Mouse (Mus musculus): ENCODE results near the gene Gpr152.

Gene Gpr152

DNA sequence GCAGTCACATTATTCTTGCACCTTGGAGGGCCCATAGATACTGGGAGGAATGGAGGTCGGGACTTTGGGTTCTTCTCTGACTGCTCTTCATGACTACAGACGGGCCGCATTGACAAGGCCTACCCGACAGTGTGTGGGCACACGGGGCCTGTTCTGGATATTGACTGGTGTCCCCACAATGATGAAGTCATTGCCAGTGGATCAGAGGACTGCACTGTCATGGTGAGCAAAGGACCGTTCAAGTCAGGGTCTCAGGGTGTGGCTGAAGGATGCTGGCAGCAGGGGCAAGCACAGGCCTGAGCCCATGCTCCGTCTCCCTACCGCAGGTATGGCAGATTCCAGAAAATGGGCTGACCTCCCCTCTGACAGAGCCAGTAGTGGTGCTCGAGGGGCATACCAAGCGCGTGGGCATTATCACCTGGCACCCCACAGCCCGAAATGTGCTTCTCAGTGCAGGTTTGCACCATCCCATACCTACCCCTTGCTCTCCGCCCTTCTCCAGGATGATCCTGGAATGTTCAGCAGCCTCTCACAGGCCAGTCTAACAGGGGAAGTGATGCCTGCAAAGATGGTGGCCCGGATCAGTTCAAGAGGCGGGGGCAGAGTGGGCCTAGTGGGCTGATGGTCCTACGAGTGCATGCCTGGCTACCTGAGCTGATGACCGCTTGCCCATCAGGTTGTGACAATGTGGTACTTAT lies 10.3 kb downstream of the Gpr152 start:
- in situ Hi-C loops (cut with MboI; ENCODE audit: low sequenced_read_pairs), result no loop called here

DNA sequence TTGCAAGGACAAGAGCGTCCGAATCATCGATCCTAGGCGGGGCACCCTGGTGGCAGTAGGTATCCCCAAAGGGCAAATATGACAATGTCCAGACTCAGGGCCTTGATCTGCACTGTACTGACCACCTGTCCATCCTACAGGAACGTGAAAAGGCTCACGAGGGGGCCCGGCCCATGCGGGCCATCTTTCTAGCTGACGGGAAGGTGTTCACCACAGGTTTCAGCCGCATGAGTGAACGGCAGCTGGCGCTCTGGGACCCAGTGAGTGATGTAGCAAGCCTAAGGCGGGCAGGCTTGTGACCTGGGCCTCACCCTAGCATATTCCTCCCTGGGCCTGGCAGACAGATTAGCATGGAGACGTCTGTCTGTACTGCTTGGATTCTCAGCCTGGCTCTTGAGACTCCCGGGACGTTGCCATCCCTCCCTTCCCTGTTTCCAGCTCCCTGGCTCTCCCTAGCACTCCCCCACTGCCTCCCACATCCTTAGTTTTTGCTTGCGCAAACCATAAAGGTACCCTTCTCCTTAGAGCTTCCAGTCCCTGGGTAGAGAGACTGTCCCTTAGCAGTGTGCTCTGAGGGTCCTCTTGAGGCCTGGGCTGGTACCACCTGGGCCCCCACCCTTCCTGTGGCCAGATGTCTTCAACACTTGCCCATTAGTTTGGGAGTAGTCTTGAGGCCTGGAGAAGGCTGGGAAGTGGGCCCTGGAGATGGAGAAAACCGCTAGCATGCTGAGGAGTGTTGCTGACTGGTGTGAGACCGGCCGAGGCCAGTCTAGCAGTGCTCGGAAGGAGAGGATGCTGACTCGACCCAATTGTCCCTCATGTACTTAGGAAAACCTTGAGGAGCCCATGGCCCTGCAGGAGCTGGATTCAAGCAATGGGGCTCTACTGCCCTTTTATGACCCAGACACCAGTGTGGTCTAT lies 11.2 kb downstream of the Gpr152 start:
- in situ Hi-C loops (cut with MboI; ENCODE audit: low sequenced_read_pairs), result no loop called here

DNA sequence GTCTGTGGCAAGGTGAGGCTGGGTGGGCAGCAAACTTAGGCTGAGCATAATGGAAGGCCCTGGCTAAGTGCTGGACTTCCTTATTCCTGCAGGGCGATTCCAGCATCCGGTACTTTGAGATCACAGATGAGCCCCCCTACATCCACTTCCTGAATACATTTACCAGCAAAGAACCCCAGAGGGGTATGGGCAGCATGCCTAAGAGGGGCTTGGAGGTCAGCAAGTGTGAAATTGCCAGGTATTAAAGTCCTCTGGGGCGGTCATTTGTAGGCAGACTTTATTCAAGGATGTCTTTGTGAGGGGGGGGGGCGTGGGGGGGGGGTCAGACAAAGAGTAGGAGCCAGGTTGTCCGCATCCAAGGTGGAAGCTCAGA lies 11.9 kb downstream of the Gpr152 start:
- in situ Hi-C loops (cut with MboI; ENCODE audit: low sequenced_read_pairs), result no loop called here

DNA sequence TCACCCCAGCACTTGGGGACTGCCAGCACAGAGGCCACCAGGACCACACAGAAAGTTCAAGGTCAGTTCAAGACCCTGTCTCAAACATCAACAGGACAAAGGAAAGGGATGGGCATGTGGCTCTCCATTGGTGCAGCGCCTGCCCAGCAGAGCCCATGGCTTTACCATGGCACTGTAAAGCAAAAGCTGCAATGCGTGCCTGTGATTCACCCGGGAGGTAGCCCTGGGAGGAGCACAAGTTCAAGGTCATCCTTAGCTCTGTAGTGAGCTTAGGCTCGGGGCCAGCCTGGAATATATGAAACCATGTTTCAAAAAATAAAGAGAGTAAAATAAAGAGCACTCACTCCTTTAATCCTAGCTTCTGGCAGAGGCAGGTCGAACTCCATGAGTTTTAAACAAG lies 12.3 kb downstream of the Gpr152 start:
- in situ Hi-C loops (cut with MboI; ENCODE audit: low sequenced_read_pairs), result no loop called here

DNA sequence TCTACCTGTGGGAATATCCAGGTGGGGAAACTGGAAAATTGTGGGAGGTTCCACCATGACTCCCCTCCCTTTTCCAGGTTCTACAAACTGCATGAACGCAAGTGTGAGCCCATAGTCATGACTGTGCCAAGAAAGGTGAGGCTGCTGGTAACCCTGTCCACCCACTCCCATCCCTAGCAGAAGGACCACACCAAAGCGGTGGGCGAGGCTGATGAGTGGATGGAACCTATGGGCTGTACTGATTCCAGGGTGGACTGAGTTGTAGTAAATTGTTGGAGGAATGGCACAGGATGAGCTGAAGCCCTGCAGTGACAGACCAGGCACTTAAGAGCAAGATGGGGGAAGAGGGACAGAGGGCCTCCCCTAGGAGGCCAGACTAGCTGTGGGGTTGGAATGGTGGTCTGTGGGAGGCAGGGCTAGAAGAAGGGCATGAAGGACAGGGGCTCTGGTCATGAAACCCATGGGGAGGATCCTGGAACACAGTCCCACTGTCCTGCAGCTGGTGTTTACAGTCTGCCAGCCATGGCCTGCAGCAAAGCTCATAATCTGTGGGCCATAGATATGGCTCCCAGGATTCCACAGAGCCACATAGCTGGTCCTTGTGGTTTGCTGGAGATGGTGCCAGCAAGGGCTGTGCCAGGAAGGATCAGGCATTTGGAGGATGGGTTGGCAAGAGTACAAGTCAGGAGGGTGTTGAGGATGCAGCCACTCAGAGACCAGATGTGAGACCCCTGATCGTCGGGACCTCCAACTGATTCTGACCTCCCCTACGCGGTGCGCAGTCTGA lies 13.1 kb downstream of the Gpr152 start:
- in situ Hi-C loops (cut with MboI; ENCODE audit: low sequenced_read_pairs), result no loop called here

DNA sequence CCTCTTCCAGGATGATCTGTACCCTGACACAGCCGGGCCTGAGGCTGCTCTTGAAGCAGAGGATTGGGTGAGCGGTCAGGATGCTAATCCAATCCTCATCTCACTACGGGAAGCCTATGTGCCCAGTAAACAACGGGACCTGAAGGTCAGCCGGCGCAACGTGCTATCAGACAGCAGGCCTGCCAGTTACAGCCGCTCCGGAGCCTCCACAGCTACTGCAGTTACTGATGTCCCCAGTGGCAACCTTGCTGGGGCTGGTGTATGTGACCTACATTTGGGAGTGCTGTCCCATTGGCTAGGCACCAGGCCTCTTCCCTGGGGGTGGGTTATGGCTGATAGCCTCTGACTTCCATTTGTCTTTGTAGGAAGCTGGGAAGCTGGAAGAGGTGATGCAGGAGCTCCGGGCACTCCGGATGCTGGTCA lies 13.7 kb downstream of the Gpr152 start, which contains the start of gene Ptprcap:
Ptprcap (plus strand) TSS at position 373 of the 423 bp plus-strand sequence.
- in situ Hi-C loops (cut with MboI; ENCODE audit: low sequenced_read_pairs), result no loop called here

DNA sequence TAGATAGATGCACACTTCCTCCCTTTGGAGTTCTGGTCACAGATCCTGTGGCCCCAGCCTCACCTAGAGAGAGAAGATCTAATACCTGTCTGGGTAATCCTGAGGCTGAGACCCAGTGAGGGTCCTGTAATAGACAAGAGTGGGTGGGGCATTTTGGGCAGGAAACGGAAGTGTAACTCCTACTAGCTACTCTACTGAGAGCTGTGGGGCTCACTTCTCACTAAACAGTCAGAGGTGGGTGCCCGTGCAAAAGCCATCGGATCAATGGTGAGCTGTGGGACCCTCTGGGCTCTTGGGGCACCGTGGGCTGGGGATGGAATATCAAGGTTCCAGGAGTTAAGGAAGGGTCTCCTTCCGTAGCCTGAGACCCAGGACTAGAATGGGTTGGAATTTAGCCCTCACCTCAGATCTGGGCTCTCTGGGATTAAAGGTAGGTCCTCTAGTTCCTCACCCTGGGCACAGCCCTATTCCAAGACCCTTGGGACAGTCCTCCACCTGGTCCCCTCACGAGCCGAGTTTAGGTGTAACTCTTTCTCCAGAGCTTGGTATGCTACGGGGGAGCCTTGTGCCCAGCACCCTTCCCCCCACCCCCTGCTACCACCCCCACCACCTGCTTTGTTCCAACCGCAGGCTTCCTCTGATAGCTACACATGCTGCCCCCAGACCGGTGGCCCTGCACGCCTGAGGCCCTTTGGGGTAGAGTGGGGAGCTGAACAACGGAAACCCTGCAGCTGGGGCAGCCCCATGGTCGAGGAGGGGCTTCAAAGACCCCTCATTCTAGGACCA lies 15.0 kb downstream of the Gpr152 start:
- in situ Hi-C loops (cut with MboI; ENCODE audit: low sequenced_read_pairs), result no loop called here

DNA sequence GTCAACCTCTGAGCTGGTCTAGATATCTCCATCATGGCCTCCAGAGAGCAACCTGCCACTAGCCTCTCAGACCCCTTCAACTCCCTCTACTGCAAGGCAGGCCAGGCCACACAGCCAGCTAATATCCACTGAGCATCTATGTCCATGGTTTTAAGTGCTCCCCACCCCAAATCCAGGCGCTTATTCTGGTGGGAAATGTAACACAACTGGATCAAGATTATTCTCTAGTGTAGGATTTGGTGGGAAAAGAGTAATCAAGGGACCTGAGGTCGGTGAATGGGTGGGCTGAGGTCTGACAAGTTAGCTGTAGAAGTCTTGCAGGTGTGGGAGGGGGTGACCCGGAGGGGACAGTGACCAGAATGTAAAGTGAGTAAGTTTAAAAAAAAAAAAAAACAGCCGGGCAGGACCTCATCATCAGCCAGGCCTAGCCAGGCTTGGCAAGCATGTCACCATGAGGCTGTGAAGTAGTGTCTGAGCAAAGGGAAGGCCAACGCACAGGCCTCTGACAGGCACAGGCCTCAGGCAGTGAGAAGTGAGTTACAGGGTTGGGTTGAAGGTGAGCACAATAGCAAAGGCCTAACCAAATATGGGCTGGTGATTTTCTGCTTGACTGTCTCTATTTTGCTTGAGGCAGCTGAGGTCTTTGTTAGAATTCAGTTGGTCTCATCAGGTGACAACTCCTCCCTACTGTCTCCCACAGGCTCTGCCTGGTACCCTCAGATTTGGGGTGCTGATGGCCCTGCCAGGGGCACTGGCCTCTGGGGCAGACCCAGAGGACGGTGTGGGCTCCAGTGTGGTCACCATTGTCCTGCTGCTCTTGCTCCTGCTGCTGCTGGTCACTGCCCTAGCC lies 15.9 kb downstream of the Gpr152 start:
- in situ Hi-C loops (cut with MboI; ENCODE audit: low sequenced_read_pairs), result no loop called here

DNA sequence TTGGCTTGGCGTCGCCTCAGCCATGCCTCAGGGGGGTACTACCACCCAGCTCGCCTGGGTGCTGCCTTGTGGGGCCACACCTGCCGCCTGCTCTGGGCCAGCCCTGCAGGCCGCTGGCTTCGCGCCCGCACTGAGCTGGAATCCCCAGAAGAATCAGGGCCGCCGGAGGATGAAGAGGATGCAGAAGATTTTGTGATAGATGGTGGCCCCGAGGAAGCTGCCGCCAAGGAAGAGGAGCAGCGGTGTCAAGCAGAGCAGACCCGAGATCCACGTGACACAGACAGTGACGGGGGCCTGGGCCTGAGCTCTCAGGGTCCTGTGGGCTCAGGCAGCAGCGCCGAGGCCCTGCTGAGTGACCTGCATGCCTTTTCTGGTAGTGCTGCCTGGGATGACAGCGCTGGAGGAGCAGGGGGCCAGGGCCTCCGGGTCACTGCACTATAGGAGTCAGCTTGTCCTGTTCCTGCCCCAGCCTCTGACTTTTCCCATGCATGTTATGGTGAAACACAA lies 16.5 kb downstream of the Gpr152 start:
- in situ Hi-C loops (cut with MboI; ENCODE audit: low sequenced_read_pairs), result no loop called here

DNA sequence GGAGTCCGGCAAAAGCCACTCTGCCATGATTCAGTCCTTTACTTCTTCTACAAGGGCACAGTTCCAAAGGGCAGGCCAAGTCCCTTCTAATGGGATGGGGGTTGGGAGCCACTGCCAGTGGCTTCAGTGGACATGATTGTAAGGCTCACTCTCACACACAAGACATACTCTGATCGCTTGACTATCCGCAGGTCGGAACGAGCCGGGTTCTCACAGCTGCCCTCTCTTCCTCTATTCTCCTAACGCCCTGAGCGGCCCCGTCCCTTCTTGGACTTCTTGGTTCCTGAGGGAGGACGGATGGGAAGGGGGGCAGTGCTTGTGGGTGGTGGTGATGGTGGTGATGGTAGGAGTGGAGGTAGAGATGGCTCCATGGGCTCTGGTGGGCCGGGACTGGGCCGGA lies 17.2 kb downstream of the Gpr152 start:
- in situ Hi-C loops (cut with MboI; ENCODE audit: low sequenced_read_pairs), result no loop called here

DNA sequence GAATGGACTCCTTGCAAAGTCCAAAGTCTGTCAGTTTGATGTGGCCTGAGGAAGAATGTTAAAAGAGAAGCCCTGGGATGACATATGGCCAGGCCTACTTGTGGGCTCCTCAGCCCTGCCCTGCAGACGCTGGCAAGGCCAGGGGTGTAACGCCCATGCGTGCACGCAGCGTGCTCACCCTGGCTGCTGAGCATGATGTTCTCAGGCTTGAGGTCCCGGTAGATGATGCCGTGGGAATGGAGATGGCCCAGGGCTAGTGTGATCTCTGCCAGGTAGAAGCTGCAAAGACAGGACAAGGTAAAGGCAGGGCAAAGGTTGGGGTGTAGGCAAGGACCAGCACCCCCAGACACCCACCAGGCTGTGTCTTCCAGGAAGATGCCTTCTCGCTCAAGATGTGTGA lies 19.5 kb downstream of the Gpr152 start:
- in situ Hi-C loops (cut with MboI; ENCODE audit: low sequenced_read_pairs), result no loop called here

DNA sequence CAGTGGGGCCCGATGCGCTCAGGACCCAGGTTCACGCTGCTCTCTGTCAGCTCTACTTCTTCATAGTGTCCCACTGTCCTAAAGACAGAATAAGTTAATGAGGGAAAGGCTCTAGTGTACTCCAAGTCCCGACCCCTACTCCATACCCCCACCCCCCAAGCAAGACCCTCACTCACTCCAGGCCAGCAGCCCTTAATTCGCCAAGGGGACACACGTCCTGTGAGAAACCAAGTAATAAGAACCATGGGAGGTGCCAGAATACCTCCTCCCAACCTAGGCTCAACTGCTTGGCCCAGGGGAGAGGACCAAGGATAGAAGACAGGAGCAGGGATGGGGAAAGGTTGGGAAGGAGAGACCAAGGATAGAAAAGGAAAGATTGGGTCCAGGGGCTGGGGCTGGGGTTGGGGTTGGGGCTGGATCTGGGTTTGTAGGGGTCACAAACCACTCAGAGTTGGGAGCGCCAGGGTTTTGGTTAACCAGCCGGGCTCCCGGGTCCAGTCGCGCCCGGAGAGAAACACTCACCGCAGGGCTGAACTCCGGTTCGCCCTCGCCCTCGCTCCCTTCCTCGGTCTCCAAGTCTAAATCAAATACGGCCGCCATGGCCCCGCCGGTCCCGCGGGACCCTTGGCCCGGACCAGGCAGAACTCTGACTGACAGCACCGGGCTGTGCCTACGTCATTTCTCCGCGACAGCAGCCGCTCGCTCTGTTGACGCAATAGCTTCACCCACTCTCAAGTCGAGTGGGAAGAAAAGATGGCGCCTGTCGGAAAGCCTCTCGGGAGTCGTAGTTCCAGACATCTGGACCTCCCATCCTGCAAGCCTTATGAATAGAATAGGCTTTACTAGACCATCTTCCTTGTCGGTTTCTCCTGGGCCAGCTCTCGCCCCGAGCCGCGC lies 23.3 kb downstream of the Gpr152 start, which contains the start of gene Rps6kb2:
Rps6kb2 (minus strand) TSS at position 709 of the 897 bp plus-strand sequence.
- in situ Hi-C loops (cut with MboI; ENCODE audit: low sequenced_read_pairs), result no loop called here

DNA sequence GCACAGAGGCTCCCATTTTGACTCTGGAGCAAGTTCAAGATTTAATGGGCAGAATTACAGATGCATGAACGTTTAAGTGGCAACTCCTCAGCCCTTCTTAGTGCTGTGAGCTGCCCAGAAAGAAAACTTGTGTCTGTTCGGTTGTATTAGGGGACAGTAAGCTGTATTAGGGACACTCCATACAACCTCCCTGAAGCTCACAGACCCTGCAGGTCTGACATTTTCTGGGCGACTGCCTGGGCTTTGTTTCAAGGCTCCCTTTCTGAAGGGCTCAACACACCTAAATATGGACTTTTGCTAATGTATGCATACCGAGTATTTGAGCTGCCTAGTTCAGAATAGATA lies 23.9 kb downstream of the Gpr152 start:
- in situ Hi-C loops (cut with MboI; ENCODE audit: low sequenced_read_pairs), result no loop called here

DNA sequence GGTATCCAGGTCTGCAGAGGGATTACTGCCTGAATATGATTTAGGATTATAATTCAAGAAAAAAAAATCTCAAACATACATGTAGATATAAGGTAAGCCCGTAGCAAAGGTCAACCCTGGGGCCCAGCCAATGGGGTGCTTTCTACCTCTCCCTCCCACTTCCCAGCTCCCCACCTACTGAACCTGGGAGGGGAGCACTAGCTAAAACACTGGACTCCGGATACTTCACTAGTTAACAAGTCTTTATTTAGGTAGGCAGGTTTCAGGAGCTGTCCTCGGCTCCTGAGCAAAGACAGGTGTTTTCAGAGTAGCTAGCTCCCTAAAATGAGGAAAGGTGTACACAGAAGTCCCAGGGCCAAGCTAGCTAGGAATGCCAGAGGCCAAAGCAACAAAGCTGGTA lies 24.5 kb downstream of the Gpr152 start:
- in situ Hi-C loops (cut with MboI; ENCODE audit: low sequenced_read_pairs), result no loop called here

DNA sequence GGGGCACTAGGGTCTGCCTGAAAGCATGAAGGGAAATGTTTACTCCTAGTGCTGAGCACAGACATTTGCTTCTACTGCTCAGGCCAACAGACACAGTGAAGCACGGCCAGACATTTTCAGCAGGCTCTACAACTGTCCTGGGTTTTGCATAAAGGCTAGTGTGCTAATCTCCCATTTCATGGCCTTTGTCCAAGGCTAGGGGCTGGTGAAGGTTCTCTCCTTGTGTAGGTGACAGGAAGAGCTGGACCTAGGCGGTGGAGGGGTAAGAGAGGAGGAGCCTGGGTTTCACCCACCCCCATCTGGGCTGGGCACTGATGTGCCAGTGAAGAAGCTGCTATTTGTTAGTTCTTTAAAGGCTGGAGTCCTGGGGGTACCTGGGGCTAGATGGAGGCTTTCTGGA lies 25.1 kb downstream of the Gpr152 start:
- in situ Hi-C loops (cut with MboI; ENCODE audit: low sequenced_read_pairs), result no loop called here

DNA sequence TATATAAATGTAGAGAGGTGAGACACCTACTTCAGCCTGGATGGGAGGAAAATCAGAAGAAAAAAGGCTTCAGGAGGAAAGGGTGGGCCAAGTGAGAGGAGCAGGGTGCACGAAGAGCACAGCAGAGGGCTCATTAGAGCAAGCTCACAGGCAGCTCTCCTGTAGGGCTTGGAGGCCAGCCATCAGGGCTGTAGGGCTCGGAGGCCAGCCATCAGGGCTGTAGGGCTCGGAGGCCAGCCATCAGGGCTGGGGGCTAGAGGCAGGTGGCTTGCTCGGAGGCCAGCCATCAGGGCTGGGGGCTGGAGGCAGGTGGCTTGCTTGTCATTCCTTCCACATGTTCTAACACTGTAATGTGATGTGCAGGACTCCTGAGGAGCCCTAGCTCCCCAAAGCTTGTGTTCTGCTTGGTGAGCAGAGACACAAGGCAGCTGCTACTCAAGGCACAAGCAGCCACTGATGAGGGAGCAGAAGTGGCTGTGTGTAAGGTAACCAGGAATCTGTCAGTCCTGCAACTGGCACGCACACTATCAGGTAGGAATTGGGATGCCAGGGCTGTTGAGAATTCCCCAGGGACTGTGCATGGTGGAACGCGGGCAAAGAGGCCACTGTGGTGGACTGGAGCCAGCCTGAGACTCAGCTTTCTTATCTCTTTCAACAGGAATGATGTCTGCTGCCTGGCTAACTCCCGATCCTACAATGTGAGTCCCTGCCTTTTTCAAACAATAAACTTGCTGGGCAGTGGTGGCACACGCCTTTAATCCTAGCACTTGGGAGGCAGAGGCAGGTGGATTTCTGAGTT lies 27.3 kb downstream of the Gpr152 start:
- in situ Hi-C loops (cut with MboI; ENCODE audit: low sequenced_read_pairs), result no loop called here

DNA sequence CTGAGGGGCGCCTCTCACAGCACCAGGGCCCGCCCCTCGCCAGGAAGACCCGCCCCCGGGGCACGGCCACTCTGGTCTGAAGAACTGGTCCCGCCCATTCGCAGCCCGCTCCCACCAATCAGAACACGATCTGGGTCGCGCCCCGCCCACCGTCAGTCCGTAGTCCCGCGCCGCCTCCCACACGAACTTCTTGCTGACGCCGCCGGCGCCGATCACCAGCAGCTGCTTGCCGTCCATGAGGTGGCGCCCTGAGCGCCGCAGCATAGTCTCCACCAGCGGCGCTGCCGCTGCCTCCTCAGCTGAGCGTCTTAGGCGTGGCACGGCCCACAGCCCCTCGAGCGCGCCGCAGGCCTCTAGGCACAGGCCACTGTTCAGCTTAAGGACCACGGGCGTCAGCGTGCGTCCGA lies 29.8 kb downstream of the Gpr152 start:
- in situ Hi-C loops (cut with MboI; ENCODE audit: low sequenced_read_pairs), result no loop called here

DNA sequence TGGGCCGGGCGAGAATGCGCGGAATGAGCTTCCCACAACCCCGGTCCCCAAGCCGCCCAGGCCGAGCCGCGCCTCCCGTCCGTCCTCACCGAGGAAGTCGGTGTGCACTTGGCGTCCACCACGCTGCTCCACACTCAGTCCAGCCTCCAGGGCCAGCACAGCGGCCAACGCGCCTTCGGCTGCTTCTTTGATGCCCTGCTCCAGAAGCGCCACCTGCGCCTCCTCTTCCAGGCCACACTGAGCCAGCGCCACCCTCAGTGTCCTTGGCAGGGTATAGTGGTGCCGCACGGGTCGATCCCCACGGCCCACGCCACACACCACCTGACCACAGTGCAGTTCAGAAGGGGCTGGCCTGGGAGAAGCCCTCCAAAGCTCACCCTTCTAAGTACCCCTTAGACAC lies 30.2 kb downstream of the Gpr152 start:
- in situ Hi-C loops (cut with MboI; ENCODE audit: low sequenced_read_pairs), result no loop called here

Measured in CH12F3 (cell line).